Mouse (Mus musculus) limb, embryonic 12.5 days (tissue): ENCODE measurements around the gene Dbx1. TPM values are rescaled to one million over a fixed set of nuclear protein-coding genes. Genes with fewer than 3 reads are reported as not detected.
A peak's percentile ranks its signal among the peaks of the same experiment; 100 is the strongest.

Experiments used
- ATAC-seq: fragments of 200-750 bp; cut with Nextera tagmentation; 2 replicates; pipeline ENCODE4 v1.8.0; 2017; ENCODE audit warnings: low read depth, moderate TSS enrichment; ENCODE audit not compliant: insufficient number of reproducible peaks, insufficient read depth, low FRiP score, low TSS enrichment
- H3K27ac ChIP-seq: fragments of 300-500 bp; sonication (generic); 2 replicates; pipeline ENCODE4 v1.5.1; 2016; ENCODE audit warnings: mild to moderate bottlenecking, moderate library complexity
- H3K27me3 ChIP-seq: fragments of 300-500 bp; sonication (generic); 2 replicates; pipeline ENCODE4 v1.6.1; 2016; ENCODE audit warnings: mild to moderate bottlenecking, moderate library complexity
- H3K36me3 ChIP-seq: fragments of 300-500 bp; sonication (generic); 2 replicates; pipeline ENCODE4 v1.6.1; 2016; ENCODE audit warnings: mild to moderate bottlenecking, moderate library complexity
- H3K4me1 ChIP-seq: fragments of 300-500 bp; sonication (generic); replicated peaks from 2 replicates; pipeline ENCODE4 v1.6.1; 2016
- H3K4me2 ChIP-seq: fragments of 300-500 bp; sonication (generic); 2 replicates; pipeline ENCODE4 v1.6.1; 2016; ENCODE audit warnings: mild to moderate bottlenecking, moderate library complexity
- H3K4me3 ChIP-seq: fragments of 300-500 bp; sonication (generic); replicated peaks from 2 replicates; pipeline ENCODE4 v1.5.1; 2016; ENCODE audit warnings: mild to moderate bottlenecking
- H3K9ac ChIP-seq: fragments of 300-500 bp; sonication (generic); replicated peaks from 2 replicates; pipeline ENCODE4 v1.6.1; 2016; ENCODE audit warnings: mild to moderate bottlenecking, moderate library complexity
- H3K9me3 ChIP-seq: fragments of 300-500 bp; sonication (generic); 2 replicates; pipeline ENCODE4 v1.6.1; 2016; ENCODE audit warnings: mild to moderate bottlenecking, moderate library complexity
- WGBS: fragments of 180-500 bp; shearing (Covaris S2); methylation state at CpG from one replicate; pipeline ENCODE4 v1.1.7; 2016; 5-methylcytosine and 5-hydroxymethylcytosine counted together
- polyA plus RNA-seq: library from polyadenylated mRNA; unstranded; fragments of >200 nt; fragmentation: Nextera tagmentation; extraction: Ambion mirVana; gene quantifications from 2 replicates; pipeline ENCODE4 v1.2.1, GENCODE M21; 2016

The Dbx1 gene
- polyA plus RNA-seq = 0.26 and 0.31 TPM in 2 replicates

DNA sequence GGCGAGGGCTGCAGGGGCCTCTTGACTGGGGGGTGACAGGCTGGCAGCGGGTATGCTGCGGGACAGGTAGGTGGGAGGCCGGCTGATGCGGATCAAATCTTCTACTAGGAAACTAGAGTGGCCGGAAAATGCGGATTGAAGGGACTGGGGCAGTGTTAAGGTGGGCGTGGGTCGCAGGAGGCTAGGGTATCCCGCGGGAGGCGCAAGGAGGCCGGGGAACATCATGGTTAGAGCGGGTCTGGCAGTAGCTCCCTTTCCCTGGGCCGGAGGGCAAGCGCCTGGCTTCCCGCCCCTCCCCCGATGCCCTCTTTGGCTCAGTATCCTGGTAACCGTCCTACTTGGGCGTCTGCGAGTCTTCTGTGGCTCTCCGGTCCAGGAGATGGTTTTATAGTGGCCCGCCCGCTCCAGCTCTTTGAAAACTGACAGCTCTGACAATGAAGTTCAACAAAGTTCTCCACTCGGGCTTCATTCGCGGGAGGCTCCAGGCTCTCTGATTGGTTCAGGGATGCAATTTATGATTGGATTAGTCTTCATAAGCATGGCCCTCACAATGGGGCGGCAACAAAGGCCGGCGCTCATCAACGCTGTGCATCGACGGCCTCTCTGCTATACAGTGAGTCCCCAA lies at the start of gene Dbx1:
Dbx1 (minus strand) TSS at position 359 of the 625 bp plus-strand sequence.
- WGBS = under 1% methylated on average over 33 of the region's 33 CpGs
- peaks cover 36% of the 10 kb centered on the region for H3K4me1 ChIP-seq
- H3K4me2 ChIP-seq = no peak within 1 kb of the TSS
- no peak for ATAC-seq
- H3K9me3 ChIP-seq = 0 out of 2 replicates have a peak, but pooled peaks cover 3% of the 10 kb centered on the region
- no peak within 1 kb of the TSS for H3K9ac ChIP-seq
- H3K27ac ChIP-seq = no peak within 1 kb of the TSS
- 0 out of 2 replicates have a peak within 1 kb of the TSS, but pooled peaks have one; percentile 3 for H3K4me3 ChIP-seq
- no peaks in the 10 kb centered on the region for H3K36me3 ChIP-seq
- H3K27me3 ChIP-seq = peaks cover 99% of the 10 kb centered on the region

DNA sequence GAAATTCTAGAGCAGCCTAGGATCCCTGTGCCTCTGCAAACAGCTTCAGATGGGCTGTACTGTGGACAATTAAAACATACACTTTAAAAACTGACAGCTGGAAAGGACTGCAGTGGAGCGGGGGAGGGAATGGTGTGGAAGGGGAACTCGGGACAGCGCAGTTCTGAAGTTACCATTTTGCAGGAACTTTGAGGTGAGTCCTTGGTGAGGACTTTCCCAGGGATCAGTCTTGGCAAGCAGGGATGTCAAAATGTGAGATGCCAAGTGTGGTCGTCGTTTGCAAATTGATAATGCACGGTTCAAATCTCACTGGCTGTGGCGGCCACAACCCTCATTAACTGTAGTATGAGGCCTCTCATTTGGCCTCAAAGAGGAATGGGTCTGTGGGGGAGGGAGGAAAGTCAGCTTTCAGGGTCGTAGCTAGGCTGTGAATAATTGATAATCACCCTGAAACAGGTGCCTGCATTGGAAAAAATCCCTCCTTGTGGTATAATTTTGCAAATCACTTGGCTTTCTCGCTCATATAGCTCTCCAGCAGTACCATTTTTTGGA lies 42.3 kb upstream of the Dbx1 start:
- Histone ChIP-seq H3K4me3 (no peak overlapping the region), H3K27me3 (peaks cover 76% of the 10 kb centered on the region), H3K27ac (no peak overlapping the region), H3K4me2 (no peak overlapping the region), H3K36me3 (no peaks in the 10 kb centered on the region), H3K9me3 (no peaks in the 10 kb centered on the region), H3K9ac (no peak overlapping the region), H3K4me1 (0 out of 2 replicates have a peak, but pooled peaks cover 5% of the 10 kb centered on the region)
- WGBS = 6% methylated on average over 9 of the region's 9 CpGs
- peak; percentile 52; the same call in 1 of the 2 replicates for ATAC-seq

DNA sequence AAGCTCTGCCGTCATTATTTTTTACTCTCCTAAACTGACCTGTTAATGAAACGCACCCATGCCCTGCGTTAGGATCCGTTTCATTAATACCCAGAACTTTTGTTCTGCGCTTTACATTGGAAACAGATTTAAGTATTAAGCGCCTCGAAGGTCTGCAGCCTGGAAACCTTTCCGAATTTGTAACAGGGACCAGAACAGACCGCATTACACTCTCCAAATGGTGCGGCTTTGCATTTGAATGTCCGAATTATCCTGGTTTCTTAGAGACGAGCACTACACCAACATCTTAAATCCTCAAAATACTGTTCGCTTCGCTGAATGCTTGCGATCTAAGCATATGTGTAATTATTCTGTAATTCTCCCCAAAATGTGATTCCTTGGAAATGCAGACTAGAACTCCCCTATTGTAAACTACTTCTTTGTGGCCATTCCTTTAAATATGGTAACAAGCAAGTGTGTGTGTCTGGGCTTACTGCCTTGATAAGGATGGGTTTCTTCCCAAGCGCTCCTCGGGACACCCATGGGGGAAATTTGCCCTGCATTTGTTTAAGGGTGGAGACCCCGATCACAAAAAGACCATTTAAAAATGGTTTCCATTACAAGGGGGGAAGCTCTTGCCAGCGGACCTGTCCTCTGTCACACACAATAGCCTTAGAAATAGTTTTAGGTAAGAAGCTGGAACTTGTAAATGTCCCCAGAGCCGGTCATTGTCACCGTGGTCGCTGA lies 41.6 kb upstream of the Dbx1 start:
- Histone ChIP-seq H3K9me3 (no peaks in the 10 kb centered on the region), H3K4me3 (no peak overlapping the region), H3K9ac (no peak overlapping the region), H3K36me3 (no peaks in the 10 kb centered on the region), H3K4me1 (0 out of 2 replicates have a peak, but pooled peaks cover 5% of the 10 kb centered on the region), H3K27ac (no peak overlapping the region), H3K27me3 (peaks cover 75% of the 10 kb centered on the region), H3K4me2 (no peak overlapping the region)
- WGBS = 1% methylated on average over 22 of the region's 22 CpGs
- no peak for ATAC-seq

DNA sequence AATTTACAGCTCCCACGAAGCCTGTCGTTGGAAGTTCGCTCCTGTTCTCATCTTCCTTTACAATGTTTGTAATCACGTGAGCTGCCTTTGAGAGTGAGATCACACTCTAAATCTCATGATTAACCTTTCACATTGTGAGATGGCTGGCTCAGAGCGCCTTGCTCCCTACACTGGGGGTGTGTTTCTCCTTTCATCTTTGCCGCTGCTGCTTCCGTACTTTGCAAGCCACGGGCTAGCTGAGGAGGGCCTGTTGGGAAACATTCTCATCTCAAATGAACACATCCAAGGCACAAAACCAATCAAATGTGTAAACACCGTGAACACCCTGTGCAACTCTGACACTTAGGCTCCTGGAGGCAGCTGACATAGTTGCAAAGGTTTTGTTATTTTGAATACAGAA lies 40.5 kb upstream of the Dbx1 start:
- H3K9me3 ChIP-seq = no peaks in the 10 kb centered on the region
- no peak overlapping the region for H3K4me2 ChIP-seq
- no peak for ATAC-seq
- no peak overlapping the region for H3K4me3 ChIP-seq
- H3K4me1 ChIP-seq = 0 out of 2 replicates have a peak, but pooled peaks cover 5% of the 10 kb centered on the region
- 2% methylated on average over 9 of the region's 9 CpGs for WGBS
- H3K36me3 ChIP-seq = no peaks in the 10 kb centered on the region
- H3K27ac ChIP-seq = no peak overlapping the region
- H3K27me3 ChIP-seq = peaks cover 67% of the 10 kb centered on the region
- H3K9ac ChIP-seq = no peak overlapping the region

DNA sequence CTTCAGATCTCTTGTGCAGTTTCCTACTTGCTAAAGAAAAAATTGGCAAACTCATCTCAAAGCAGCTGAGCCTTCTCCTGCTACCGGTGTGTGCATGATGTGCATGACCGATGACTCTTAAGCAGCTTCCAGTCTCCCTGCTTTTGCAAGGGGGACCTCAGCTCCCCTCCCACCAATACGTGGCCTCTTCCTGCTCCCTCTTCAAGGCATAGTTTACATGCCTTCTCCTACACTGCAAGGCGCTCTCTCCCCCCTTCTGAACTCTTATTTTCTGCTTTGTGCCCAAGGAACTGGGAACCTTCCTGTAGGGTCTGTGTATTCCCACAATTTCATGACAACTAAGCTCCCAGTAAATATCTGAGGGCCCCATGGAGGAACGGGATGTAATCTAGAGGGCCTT lies 40.0 kb upstream of the Dbx1 start:
- H3K27me3 ChIP-seq = peaks cover 62% of the 10 kb centered on the region
- WGBS = 9% methylated on average over 5 of the region's 5 CpGs
- no peak for ATAC-seq
- H3K4me1 ChIP-seq = 0 out of 2 replicates have a peak, but pooled peaks cover 5% of the 10 kb centered on the region
- H3K9me3 ChIP-seq = no peaks in the 10 kb centered on the region
- no peak overlapping the region for H3K9ac ChIP-seq
- no peak overlapping the region for H3K4me3 ChIP-seq
- no peaks in the 10 kb centered on the region for H3K36me3 ChIP-seq
- H3K27ac ChIP-seq = no peak overlapping the region
- H3K4me2 ChIP-seq = no peak overlapping the region

DNA sequence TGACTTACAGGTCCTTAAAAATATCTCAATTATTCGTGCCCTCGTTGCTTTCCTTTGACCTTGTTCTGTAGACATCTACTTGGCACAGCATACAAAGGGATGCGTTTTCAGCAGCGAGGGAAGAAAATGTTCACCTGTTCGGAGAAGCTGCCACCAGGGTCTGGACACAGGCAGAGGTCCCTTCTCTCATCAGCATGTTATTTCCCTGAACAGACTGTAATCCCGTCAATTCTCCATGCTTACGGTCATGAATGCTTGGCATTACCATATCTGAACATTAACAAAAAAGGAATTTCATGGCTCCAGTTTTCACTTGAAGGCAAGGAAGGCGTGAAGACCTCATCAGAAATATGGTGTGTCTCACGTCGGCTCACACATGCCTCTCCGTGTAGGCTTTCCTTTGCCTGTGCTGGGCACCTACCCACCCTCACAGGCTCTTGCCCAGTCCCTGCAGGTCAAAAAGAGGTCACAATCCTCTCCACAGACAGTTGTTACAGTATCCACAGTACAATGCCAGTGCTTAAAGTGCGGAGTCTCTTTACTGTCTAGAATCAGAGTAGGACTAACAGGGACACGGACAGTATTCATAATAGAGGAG lies 31.7 kb upstream of the Dbx1 start:
- Histone ChIP-seq H3K4me1 (no peaks in the 10 kb centered on the region), H3K27me3 (peaks cover 22% of the 10 kb centered on the region), H3K27ac (no peak overlapping the region), H3K4me3 (no peak overlapping the region), H3K4me2 (no peak overlapping the region), H3K9me3 (no peaks in the 10 kb centered on the region), H3K36me3 (no peaks in the 10 kb centered on the region), H3K9ac (no peak overlapping the region)
- WGBS = 84% methylated on average over 13 of the region's 13 CpGs
- ATAC-seq = no peak

DNA sequence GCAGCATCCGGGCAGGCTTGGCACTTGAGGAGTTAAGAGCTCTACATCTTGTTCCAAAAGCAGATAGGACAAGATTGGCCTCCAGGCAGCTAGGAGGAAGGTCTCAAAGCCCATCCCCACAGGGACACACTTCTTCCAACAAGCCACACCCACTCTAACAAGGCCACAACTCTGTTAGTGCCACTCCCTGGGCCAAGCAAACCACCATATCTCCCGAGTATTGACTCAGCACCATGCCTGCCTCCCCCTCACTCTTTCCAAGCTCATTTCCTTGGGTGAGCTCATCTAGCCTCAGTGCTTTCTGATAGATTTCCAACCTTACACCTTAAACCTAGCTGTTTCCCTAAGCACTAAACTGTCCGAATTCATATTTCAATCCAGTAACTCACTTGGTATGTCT lies 26.9 kb upstream of the Dbx1 start:
- H3K9me3 ChIP-seq = no peaks in the 10 kb centered on the region
- H3K4me2 ChIP-seq = no peak overlapping the region
- no peak for ATAC-seq
- peaks cover 52% of the 10 kb centered on the region for H3K27me3 ChIP-seq
- peaks cover 8% of the 10 kb centered on the region for H3K4me1 ChIP-seq
- H3K27ac ChIP-seq = no peak overlapping the region
- no peak overlapping the region for H3K9ac ChIP-seq
- WGBS = 88% methylated on average over 3 of the region's 3 CpGs
- H3K36me3 ChIP-seq = no peaks in the 10 kb centered on the region
- no peak overlapping the region for H3K4me3 ChIP-seq

DNA sequence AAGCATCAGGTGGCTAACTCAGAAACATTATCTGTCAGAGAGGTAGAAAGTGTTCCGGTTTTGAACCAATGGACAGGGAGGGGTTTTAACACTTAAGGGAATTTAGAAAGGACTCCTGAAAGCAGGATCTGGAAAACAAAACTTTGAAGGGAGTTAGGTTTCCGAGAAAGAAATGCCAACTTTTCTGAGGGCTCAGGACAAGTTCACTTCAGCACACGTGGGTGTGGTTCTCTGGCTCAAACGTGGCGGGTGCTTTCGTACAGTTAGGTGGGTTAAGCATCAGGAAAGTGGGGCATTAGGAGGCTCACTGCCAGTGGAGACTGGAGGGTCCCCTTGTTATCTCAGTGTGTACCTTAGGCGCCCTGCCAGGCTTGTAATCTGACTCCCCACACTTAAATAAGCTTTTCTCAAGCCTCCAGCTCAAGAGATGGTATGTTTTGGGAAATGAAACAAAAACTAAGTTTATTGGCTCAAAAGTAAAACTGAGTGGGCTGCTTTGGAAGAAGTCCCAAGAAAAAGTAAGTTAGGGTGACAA lies 25.9 kb upstream of the Dbx1 start:
- H3K4me1 ChIP-seq = peaks cover 8% of the 10 kb centered on the region
- H3K27me3 ChIP-seq = peaks cover 52% of the 10 kb centered on the region
- H3K36me3 ChIP-seq = no peaks in the 10 kb centered on the region
- no peak overlapping the region for H3K9ac ChIP-seq
- H3K9me3 ChIP-seq = no peaks in the 10 kb centered on the region
- peak overlapping the region; percentile 25 for H3K4me2 ChIP-seq
- no peak overlapping the region for H3K27ac ChIP-seq
- WGBS = 6% methylated on average over 7 of the region's 7 CpGs
- H3K4me3 ChIP-seq = no peak overlapping the region
- no peak for ATAC-seq

DNA sequence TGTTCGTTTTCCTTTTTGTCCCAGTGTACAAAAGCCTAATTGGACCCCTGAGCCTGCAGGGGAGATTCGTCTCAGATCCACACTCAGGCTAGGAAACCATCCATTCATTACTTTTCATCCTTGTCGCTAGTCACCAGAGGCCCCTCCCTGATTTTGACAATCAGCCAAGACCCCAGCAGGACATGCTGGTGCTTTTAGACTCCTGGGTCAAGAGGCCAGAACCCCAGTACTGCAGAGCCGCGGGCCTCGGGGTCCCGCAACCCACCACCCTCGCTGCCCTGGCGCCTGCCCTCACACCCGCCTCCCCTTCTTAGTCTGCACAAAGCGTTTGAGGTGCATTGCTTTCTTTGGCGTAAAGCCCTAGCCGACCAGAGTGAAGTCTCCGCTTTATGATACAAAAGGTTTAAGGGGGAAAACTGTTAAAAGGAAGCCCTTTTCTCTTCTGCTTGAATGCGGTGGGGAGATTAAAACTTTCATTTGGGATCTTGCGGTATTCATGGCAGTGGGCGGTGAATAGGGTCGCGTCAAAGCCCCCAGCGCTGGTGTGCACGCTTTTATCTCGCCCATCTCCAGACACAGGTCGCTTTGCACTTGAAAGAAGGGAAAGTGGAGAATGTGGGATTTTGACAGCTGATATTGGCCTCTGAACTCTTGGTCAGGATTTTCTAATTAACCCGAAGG lies 25.3 kb upstream of the Dbx1 start:
- Histone ChIP-seq H3K4me2 (peak overlapping the region; percentile 25), H3K4me1 (peaks cover 8% of the 10 kb centered on the region), H3K9ac (no peak overlapping the region), H3K9me3 (no peaks in the 10 kb centered on the region), H3K27me3 (peaks cover 55% of the 10 kb centered on the region), H3K36me3 (no peaks in the 10 kb centered on the region), H3K27ac (no peak overlapping the region), H3K4me3 (no peak overlapping the region)
- ATAC-seq = no peak
- 4% methylated on average over 24 of the region's 24 CpGs for WGBS

DNA sequence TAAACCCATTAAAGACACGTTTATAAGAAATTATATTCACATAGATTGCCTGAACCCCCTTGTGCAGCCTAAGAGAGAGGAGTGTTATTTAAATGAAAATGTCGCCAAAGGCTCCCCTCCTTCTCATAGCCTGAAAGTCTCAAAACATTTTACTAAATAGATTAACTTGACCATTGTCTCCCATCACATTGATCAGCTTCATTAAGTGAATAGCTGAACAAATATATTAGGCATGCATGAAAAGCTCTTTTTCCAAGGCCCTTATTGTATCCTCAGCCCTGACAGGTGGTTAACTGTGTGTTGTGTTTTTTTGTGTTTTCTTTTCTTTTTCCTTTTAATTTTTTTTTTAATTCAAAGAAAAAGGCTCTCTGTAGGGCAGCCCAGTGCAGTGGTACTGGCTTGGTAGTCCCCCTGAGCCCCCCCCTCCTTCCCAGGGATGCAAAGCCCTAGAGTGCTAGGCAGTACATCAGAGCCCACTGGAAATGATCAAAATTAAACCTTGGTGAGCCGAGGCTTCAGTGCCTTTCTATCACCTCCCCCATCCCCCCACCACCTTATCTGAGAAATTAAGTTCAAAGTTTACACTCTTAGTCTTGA lies 4.2 kb upstream of the Dbx1 start:
- 17% methylated on average over 3 of the region's 3 CpGs for WGBS

More for the DNA sequence above, 4.2 kb upstream of the Dbx1 start:
- Histone ChIP-seq H3K36me3 (no peaks in the 10 kb centered on the region), H3K4me3 (no peak overlapping the region), H3K27me3 (peaks cover 78% of the 10 kb centered on the region), H3K27ac (no peak overlapping the region), H3K9me3 (peaks cover 4% of the 10 kb centered on the region; the same call in 1 of the 2 replicates), H3K9ac (no peak overlapping the region), H3K4me2 (no peak overlapping the region), H3K4me1 (peaks cover 10% of the 10 kb centered on the region; the same call in 1 of the 2 replicates)
- ATAC-seq = no peak
